Mouse (Mus musculus): ENCODE data around the gene Rab4b. TPM values are rescaled to one million over a fixed set of nuclear protein-coding genes. Genes with fewer than 3 reads are reported as not detected.

The Rab4b gene
- polyA plus RNA-seq, 2 experiments, result 15.9 to 19.1 TPM

GRCm38 (mm10) chr7:27185986-27186385, 7.3 kb upstream of the Rab4b start:
- Histone ChIP-seq H3K9ac (replicated peaks) (no peak overlapping the region), H3K9me3 (ENCODE audit: control insufficient read depth, low read length) (no peaks in the 10 kb centered on the region), H3K27ac (no peak overlapping the region), H3K4me1 (replicated peaks; ENCODE audit: control insufficient read depth in 2 of 2, insufficient read depth in 2 of 2, low read length in 1 of 2) (no peaks in the 10 kb centered on the region), H3K27me3 (ENCODE audit: control insufficient read depth, insufficient read depth, low read length) (no peaks in the 10 kb centered on the region), H3K4me3 (ENCODE audit: insufficient read depth in 1 of 2, low read depth in 2 of 2, low read length in 2 of 2) (no peak overlapping the region), H3K36me3 (replicated peaks; ENCODE audit: control insufficient read depth, insufficient read depth, low read depth) (peaks cover 41% of the 10 kb centered on the region), H3K4me2 (ENCODE audit: low read depth) (no peak overlapping the region)
- DNase-seq (ENCODE audit: low read depth in 3 of 3, low spot score in 3 of 3), result no peak
- no peak for ATAC-seq (ENCODE audit: insufficient read depth)
- 74% methylated on average over 5 of the region's 5 CpGs for WGBS (ENCODE audit: insufficient replicate concordance)
- TF ChIP-seq CTCF (IDR thresholded peaks at IDR 0.05; ENCODE audit: low read depth) (no peak), EP300 (IDR thresholded peaks at IDR 0.05; ENCODE audit: low read depth) (no peak)

- no peak for ATAC-seq (ENCODE audit: insufficient read depth)
- H3K4me2 ChIP-seq (ENCODE audit: low read depth), result no peak overlapping the region
- H3K4me1 ChIP-seq (replicated peaks; ENCODE audit: control insufficient read depth in 2 of 2, insufficient read depth in 2 of 2, low read length in 1 of 2), result peaks cover 0 to 3% of the 10 kb centered on the region in 2 experiments; a peak in 1 of 4 replicates
- H3K9me3 ChIP-seq (ENCODE audit: control insufficient read depth, low read length), result no peaks in the 10 kb centered on the region
- no peak for TF ChIP-seq EP300 (IDR thresholded peaks at IDR 0.05; ENCODE audit: low read depth)
- TF ChIP-seq CTCF (IDR thresholded peaks at IDR 0.05; ENCODE audit: low read depth), result peak; percentile 88
- no peak overlapping the region for H3K27ac ChIP-seq
- 22% methylated on average over 3 of the region's 3 CpGs for WGBS (ENCODE audit: insufficient replicate concordance)
- no peak overlapping the region for H3K4me3 ChIP-seq (ENCODE audit: insufficient read depth in 1 of 2, low read depth in 2 of 2, low read length in 2 of 2)
- peak in 1 of 3 experiments; percentile 30 for DNase-seq (ENCODE audit: low read depth in 3 of 3, low spot score in 3 of 3)
- no peaks in the 10 kb centered on the region for H3K27me3 ChIP-seq (ENCODE audit: control insufficient read depth, insufficient read depth, low read length)
- H3K9ac ChIP-seq (replicated peaks), result no peak overlapping the region
- peaks cover 34% of the 10 kb centered on the region for H3K36me3 ChIP-seq (replicated peaks; ENCODE audit: control insufficient read depth, insufficient read depth, low read depth)
Measured at GRCm38 (mm10) chr7:27184964-27185363, 6.3 kb upstream of the Rab4b start.

- H3K4me1 ChIP-seq (replicated peaks; ENCODE audit: control insufficient read depth in 2 of 2, insufficient read depth in 2 of 2, low read length in 1 of 2), result peaks cover 10 to 18% of the 10 kb centered on the region in 2 experiments
- no peaks in the 10 kb centered on the region for H3K9me3 ChIP-seq (ENCODE audit: control insufficient read depth, low read length)
- H3K4me3 ChIP-seq (ENCODE audit: insufficient read depth in 1 of 2, low read depth in 2 of 2, low read length in 2 of 2), result no peak overlapping the region
- WGBS (ENCODE audit: insufficient replicate concordance), result 70% methylated on average over 1 of the region's 1 CpGs
- ATAC-seq (ENCODE audit: insufficient read depth) (no peak), DNase-seq (ENCODE audit: low read depth in 3 of 3, low spot score in 3 of 3) (no peak)
- no peak overlapping the region for H3K27ac ChIP-seq
- H3K9ac ChIP-seq (replicated peaks), result no peak overlapping the region
- no peak overlapping the region for H3K4me2 ChIP-seq (ENCODE audit: low read depth)
- TF ChIP-seq CTCF (IDR thresholded peaks at IDR 0.05; ENCODE audit: low read depth), result no peak
- peaks cover 17% of the 10 kb centered on the region for H3K36me3 ChIP-seq (replicated peaks; ENCODE audit: control insufficient read depth, insufficient read depth, low read depth)
- no peaks in the 10 kb centered on the region for H3K27me3 ChIP-seq (ENCODE audit: control insufficient read depth, insufficient read depth, low read length)
Measured at GRCm38 (mm10) chr7:27182498-27182897, 3.8 kb upstream of the Rab4b start.

GRCm38 (mm10) chr7:27180837-27181695, 2.4 kb upstream of the Rab4b start, which contains the start of the genes Gm21983 and Mia:
TSS of gene Gm21983 (minus strand) at chr7:27181086.
TSS of gene Mia (minus strand) at chr7:27181157.
- no peak within 1 kb of the TSS for H3K27ac ChIP-seq
- WGBS (ENCODE audit: insufficient replicate concordance), result 64% methylated on average over 14 of the region's 14 CpGs

GRCm38 (mm10) chr7:27180036-27180435, 1.3 kb upstream of the Rab4b start:
- Histone ChIP-seq H3K27me3 (ENCODE audit: control insufficient read depth, insufficient read depth, low read length) (no peaks in the 10 kb centered on the region), H3K4me1 (replicated peaks; ENCODE audit: control insufficient read depth in 2 of 2, insufficient read depth in 2 of 2, low read length in 1 of 2) (peaks cover 10 to 18% of the 10 kb centered on the region in 2 experiments), H3K4me3 (ENCODE audit: insufficient read depth in 1 of 2, low read depth in 2 of 2, low read length in 2 of 2) (no peak overlapping the region), H3K36me3 (replicated peaks; ENCODE audit: control insufficient read depth, insufficient read depth, low read depth) (no peaks in the 10 kb centered on the region; the same call in none of the 2 replicates), H3K9me3 (ENCODE audit: control insufficient read depth, low read length) (no peaks in the 10 kb centered on the region), H3K27ac (no peak overlapping the region), H3K9ac (replicated peaks) (no peak overlapping the region), H3K4me2 (ENCODE audit: low read depth) (no peak overlapping the region)
- ATAC-seq (ENCODE audit: insufficient read depth) (no peak), DNase-seq (ENCODE audit: low read depth in 3 of 3, low spot score in 3 of 3) (no peak)
- TF ChIP-seq CTCF (IDR thresholded peaks at IDR 0.05; ENCODE audit: low read depth) (no peak), EP300 (IDR thresholded peaks at IDR 0.05; ENCODE audit: low read depth) (no peak)
- 65% methylated on average over 5 of the region's 5 CpGs for WGBS (ENCODE audit: insufficient replicate concordance)

More at GRCm38 (mm10) chr7:27180837-27181695, 2.4 kb upstream of the Rab4b start, which contains the start of the genes Gm21983 and Mia:
- no peaks in the 10 kb centered on the region for H3K27me3 ChIP-seq (ENCODE audit: control insufficient read depth, insufficient read depth, low read length)
- peaks cover 10 to 18% of the 10 kb centered on the region in 2 experiments for H3K4me1 ChIP-seq (replicated peaks; ENCODE audit: control insufficient read depth in 2 of 2, insufficient read depth in 2 of 2, low read length in 1 of 2)
- H3K9me3 ChIP-seq (ENCODE audit: control insufficient read depth, low read length), result no peaks in the 10 kb centered on the region
- peaks cover 9% of the 10 kb centered on the region for H3K36me3 ChIP-seq (replicated peaks; ENCODE audit: control insufficient read depth, insufficient read depth, low read depth)
- no peak within 1 kb of the TSS for H3K4me3 ChIP-seq (ENCODE audit: insufficient read depth in 1 of 2, low read depth in 2 of 2, low read length in 2 of 2)
- H3K9ac ChIP-seq (replicated peaks), result no peak within 1 kb of the TSS
- H3K4me2 ChIP-seq (ENCODE audit: low read depth), result no peak within 1 kb of the TSS
- TF ChIP-seq EP300 (IDR thresholded peaks at IDR 0.05; ENCODE audit: low read depth) (no peak), CTCF (IDR thresholded peaks at IDR 0.05; ENCODE audit: low read depth) (no peak)
- DNase-seq (ENCODE audit: low read depth in 3 of 3, low spot score in 3 of 3) (no peak), ATAC-seq (ENCODE audit: insufficient read depth) (no peak)

Data from liver, embryonic 14.5 days (tissue).